Mouse (Mus musculus) cerebellum, postnatal 4 days (tissue): ENCODE results near the gene Fam234b.
A peak's percentile ranks its signal among the peaks of the same experiment; 100 is the strongest.

Experiments
- DNase-seq, 2 experiments: peaks; one replicate each; pipeline ENCODE4 v3.0.0; 2022; ENCODE audit warnings: low spot score in 2 of 2, mixed read lengths in 1 of 2

The Fam234b gene

GRCm38 (mm10) chr6:135267221-135267620, 69.4 kb downstream of the Fam234b start:
- no peak for DNase-seq

GRCm38 (mm10) chr6:135268392-135268791, 70.6 kb downstream of the Fam234b start:
- DNase-seq: no peak

DNA sequence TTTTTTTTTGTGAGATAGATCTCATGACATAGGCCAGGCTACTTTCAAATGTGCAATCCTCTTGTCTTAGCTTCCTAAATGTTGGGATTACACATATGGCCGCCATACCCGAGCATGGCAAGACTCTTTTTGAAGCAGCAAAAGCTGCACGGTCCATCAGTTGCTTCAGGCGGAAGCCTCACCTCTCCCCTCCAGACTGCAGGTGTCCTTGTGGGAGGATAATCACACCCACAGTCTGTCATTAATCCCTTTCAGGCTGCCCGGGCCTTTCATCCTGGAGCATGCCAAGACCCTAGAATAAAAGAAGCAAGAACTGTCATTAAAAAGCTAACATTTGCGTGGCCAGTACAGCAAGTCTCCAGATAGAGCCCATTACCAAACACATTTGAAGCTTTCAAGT, 71.8 kb downstream of the Fam234b start:
- no peak for DNase-seq

- no peak for DNase-seq
Measured at GRCm38 (mm10) chr6:135271761-135272160, 74.0 kb downstream of the Fam234b start.

GRCm38 (mm10) chr6:135273066-135273465, 75.3 kb downstream of the Fam234b start:
- no peak for DNase-seq

- peak in 1 of 2 experiments; percentile 24 for DNase-seq
Measured at GRCm38 (mm10) chr6:135275231-135275630, 77.5 kb downstream of the Fam234b start.

GRCm38 (mm10) chr6:135276474-135277295, 78.9 kb downstream of the Fam234b start:
- no peak for DNase-seq

DNA sequence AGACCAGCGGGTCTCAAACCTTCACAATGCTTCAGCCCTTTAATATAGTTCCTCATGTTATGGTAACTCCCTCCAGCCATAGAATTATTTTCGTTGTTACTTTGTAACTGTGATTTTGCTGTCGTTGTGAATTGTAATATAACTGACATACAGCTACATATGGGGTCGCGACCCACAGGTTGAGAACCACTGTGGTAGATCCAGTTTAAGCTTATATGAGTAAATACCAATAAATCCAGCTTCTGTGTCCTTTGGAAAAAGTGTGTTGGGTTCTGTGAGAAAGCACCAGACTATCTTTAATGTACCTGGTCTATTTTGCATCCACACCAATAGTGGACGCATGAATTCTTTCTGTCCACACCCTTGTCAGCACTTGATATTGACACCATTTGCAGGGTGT, 80.5 kb downstream of the Fam234b start:
- no peak for DNase-seq

DNA sequence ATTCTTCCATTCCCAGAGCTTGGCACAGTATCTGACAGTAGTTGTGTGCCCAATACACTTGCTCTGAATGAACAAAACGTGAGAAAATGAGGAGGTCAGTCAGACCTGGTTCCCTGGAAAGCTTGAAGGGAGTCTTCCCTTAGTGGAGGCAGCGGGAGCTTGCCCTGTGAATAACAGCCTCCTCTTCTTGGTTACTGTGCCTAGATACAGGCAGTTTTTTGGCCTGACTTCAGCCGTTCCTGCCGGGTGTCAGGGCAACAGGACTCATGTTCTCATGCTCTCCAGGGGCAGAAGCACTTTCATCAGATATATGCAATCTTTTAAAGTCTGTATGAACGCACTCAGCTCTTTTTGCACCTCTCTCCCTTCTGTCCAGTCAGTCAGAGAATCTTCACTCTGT, 81.5 kb downstream of the Fam234b start:
- DNase-seq: peak in 1 of 2 experiments; percentile 14

DNA sequence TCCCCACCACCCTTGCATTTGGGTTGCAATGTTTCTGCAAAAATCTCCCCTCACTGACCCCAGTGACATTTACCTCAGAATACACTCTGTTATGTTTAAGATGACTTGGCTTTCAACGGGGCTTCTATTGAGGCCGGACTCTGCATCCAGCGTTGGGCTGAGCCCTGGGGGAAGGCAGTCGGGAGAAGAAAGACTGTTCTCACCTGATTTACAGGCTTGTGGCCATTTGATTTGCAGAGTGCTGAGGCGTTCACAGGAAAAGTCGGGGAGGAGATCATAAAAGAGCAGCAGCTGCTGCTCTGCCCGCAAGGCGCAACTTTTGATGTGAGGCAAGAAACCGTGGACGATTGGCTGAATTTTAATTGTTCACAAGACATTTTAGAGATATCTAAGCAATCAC, 82.1 kb downstream of the Fam234b start:
- DNase-seq: no peak

DNA sequence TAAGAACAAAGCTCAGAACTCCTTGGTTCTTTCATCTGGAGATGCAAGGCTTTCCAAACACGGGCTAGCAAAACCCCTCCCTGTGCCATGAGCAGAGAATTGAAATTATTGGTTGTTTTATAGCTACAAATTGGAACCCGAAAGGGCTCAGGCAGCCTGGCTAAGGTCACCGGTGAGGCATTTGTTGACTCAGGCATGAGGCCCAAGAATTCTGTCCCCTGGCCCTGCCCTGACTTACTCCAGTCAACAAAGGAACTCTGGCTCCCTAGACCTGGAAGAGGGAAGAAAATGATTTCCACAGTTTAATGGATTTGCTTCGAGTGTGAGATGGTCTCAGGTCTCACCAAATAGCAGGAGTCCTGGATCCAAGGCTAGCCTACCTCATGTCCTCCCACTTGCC, 94.6 kb downstream of the Fam234b start:
- no peak for DNase-seq

GRCm38 (mm10) chr6:135294150-135294549, 96.4 kb downstream of the Fam234b start:
- DNase-seq: no peak
